Mouse (Mus musculus) heart, postnatal 10 days (tissue): Measurements from ENCODE around the gene Ect2l. TPM values are rescaled to one million over a fixed set of nuclear protein-coding genes. Genes with fewer than 3 reads are reported as not detected.
A peak's percentile ranks its signal among the peaks of the same experiment; 100 is the strongest.
"Not testable (repeated sequence)": the region's sequence is repeated elsewhere in the genome, so short reads cannot be mapped to it uniquely, and the experiment has no call there.

ENCODE experiments used
- DNase-seq, 2 experiments: peaks; one replicate each; pipeline ENCODE4 v3.0.0; 2021
- intact Hi-C: fragments of 180-260 bp; cut with DNase I; formaldehyde crosslinking; loops from one replicate; pipeline ENCODE4 v1.15.1; 2025
- total RNA-seq, 2 experiments: library from RNA; stranded (reverse); gene quantifications; 2 replicates each; pipeline ENCODE4 v1.2.3; 2021

Ect2l gene
- total RNA-seq, 2 experiments from 2014 or later: not detected

GRCm38 (mm10) chr10:18194156-18194555, 16.5 kb downstream of the Ect2l start:
- no peak for DNase-seq
- intact Hi-C loops: no loop called here

DNA sequence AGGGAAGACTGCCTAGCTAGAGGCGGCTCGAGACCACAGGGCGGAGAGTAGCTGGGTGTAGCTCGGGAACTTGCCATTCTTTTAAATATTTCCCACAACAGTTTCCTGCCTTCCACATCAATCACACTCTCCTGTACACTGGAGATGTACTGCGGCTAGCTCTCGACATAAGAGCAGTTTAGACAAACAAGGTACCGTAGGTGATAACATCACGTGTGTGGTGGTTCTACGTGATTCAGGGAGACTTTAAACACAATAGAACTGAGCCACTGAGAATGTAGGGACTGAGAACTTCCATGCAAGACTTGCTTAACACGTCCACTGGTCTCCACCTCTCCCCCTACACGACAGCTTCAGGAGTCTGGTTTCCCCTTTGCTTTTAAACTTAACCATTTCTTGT, 17.5 kb downstream of the Ect2l start:
- DNase-seq: no peak
- intact Hi-C loops: no loop called here

DNA sequence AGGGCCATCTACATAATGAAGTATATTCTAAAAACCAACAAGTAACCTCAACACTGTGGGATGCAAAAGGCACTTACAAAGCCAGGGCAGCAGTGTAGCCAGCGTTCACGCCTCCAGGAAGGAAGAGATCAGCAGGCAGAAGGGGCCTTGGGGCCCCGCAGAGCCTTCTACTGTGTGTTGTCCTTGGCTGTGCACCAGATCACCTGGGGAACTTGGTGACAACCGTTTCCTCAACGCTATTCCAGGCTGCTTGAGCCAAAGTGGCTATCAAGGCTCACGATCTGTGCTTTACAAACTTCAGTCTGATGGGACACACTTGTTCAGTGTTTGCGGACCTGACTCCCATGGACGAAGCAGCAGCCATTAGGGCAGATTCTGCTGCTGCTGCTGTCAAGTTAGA, 19.0 kb downstream of the Ect2l start:
- intact Hi-C loops: no loop called here
- no peak for DNase-seq

GRCm38 (mm10) chr10:18189498-18189897, 21.2 kb downstream of the Ect2l start:
- intact Hi-C loops: no loop called here

DNA sequence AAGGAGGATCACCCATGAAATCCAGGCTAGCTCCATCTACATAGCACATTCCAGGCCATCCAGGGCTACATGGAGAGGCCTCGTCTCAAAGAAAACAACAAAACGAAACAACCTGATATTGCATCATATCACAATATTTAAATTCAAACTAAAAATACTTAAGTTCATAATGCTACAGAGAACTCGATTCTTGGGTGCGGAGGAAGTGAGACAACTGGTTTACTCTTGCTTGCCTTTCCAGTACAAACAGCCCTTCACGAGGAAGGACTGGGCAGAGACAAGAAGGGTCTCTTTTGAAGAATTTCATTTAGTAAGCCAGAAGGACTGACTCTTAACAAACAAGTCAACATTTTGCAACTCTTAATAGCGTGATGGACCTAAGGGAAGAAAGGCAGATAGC, 22.1 kb downstream of the Ect2l start:
- no peak for DNase-seq
- intact Hi-C loops: no loop called here

More at GRCm38 (mm10) chr10:18189498-18189897, 21.2 kb downstream of the Ect2l start:
- no peak for DNase-seq

DNA sequence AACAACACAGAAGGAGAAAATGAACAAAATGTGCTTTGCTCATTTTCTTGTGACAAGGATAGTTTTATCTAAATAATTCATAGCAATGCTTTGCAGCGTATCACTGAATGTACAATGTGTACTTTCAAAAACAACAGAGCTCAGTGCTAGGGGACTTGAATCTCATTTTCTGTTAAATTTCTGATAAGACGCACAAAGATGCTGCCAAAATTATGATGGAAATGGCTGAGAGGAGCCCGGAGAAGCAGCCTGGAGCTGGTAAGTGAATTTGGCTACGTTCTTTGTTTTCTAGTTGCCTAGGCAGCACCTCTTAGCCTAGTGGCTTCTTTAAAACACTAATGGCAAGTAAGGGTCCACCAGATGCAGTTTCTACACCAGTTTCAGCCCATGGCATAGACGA, 28.4 kb downstream of the Ect2l start:
- DNase-seq: peak; percentile 10 to 15
- intact Hi-C loops: no loop called here

DNA sequence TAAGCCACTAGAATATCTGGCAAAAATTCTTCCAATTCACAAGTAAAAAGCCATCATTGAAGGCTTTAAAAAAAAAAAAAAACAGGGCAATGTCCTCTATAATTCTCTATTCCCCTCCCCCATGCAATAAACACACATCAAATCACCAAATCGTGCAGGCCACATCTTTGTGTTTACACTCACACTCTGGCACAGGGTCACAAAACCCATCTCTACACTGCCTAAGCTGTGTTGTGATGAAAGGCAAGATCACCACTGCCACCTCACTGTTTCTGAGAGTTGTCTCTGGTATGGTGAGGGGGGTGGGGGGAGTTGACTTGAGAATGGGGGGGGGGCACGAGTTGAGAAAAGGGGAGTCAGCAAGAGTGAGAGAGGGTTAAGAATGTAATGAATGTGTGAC, 33.4 kb downstream of the Ect2l start:
- DNase-seq: no peak
- intact Hi-C loops: loop anchor here (2.0 kb wide), 1 partner anchor 411 kb away; no protein-coding TSS in a partner anchor

DNA sequence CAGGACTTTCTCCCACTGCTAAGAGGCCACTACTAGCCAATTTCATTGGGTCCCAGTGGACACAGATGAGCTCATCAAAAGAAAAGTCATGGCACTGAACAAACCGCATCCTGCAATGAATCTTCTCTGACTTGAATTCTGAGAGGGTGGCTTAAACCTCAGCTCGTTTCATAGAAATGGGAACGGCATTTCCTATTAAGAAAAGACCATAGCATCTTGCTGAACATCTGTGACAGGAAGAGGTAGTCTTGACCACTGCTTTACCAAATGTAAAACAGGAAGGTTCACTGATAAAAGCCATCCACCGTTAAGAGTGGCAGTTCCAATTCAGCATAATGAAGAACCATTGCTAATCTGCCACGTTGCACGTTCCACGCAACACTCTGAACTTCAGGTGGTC, 34.0 kb downstream of the Ect2l start:
- intact Hi-C loops: loop anchor here (2.0 kb wide), 1 partner anchor 410 kb away; no protein-coding TSS in a partner anchor
- DNase-seq: no peak

- intact Hi-C loops: no loop called here
- DNase-seq: no peak
These were observed 35.6 kb downstream of the Ect2l start for GRCm38 (mm10) chr10:18175087-18175486.

DNA sequence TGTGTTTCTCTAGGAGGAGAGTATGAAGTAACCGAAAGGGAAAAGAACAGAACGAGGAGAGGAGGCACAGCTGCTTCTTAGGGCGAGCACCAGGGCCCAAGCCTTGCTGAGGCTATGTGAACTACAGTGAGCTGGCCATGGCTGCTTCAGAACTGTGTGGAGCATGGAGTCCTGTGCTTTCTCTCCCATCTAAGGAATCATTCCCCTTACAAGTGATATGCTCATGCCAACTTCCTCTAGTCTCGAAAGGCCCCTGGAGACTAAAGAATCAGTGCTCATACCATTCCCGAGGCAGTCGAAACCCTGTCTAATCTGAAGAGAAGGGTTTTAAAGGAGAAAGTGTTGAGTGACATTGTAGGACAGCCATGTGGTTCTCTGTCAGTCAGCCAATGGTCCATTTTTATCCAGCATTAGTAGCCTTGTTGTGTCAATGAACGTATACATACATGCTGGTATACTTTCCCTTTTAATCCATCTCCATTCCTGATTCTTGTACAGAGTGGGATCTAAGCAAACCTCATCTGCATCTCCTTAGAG, 48.2 kb downstream of the Ect2l start:
- intact Hi-C loops: no loop called here
- DNase-seq: peak in 1 of 2 experiments; percentile 27

GRCm38 (mm10) chr10:18147224-18147623, 63.5 kb downstream of the Ect2l start:
- intact Hi-C loops: no loop called here
- DNase-seq: no peak

- no peak for DNase-seq
- intact Hi-C loops: no loop called here
These were observed 68.5 kb downstream of the Ect2l start for GRCm38 (mm10) chr10:18142231-18142630.

DNA sequence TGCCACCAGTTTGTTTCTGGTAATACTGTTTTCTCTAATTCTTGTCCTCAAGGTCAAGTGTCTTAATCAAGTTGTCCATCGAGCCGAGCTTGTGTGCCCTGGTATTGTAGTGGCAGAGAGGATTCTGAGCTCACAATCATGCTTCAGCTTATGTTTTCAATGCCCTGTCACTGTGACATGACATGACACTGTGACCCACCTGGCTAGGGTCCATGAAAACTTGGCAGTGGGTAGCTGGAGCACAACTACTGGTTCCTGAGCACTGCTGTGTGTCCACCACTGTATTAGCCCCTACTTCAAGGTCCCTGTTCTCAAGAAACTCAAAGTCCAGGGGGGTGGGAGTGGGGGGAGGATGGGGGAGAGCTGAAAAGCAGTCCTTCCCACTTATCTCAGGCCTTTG, 69.3 kb downstream of the Ect2l start:
- peak; percentile 84 for DNase-seq
- intact Hi-C loops: no loop called here

DNA sequence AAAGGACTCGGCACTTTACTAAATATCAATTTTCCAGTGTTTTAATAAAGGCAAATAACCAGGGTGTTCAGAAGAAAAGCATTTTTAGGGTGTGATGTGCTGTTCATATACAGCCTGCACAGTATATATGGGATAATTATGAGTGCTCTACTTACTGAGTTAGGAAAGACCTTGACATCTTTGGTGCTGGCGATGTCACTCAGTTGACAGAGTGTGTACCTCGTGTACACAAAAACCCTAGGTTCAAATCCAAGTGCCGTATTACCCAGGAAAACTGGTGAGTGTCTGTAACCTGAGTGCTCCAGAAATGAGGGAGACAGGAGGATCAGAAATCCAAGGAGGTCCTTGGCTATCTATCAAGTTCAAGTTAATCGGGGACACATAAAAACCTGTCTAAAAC, 71.1 kb downstream of the Ect2l start:
- DNase-seq: no peak
- intact Hi-C loops: no loop called here

GRCm38 (mm10) chr10:18138853-18139503, 71.7 kb downstream of the Ect2l start:
- DNase-seq, intact Hi-C loops: not testable (repeated sequence)

GRCm38 (mm10) chr10:18131666-18132650, 78.7 kb downstream of the Ect2l start:
- no peak for DNase-seq
- intact Hi-C loops: no loop called here

GRCm38 (mm10) chr10:18130276-18130675, 80.4 kb downstream of the Ect2l start:
- intact Hi-C loops: no loop called here
- DNase-seq: no peak

DNA sequence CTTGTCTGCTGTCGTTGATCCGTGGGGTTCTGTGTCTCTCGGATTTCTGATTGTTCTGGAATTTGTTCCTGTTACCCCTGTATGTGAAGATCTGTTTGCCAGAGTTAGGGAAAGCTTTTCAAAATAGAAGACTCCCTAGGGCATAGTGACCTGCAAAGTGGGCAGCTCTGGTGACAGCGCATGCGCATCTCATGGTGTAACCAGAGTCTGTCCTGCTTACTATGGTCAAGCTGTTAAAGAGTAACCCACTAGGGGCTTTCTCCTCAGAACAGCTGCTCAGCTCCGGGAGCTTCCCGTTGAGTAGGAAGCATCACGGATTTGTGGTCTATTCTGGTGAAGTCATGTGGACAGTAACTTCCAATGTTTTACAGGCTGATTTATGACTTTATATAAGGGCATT, 92.4 kb downstream of the Ect2l start:
- intact Hi-C loops: no loop called here
- DNase-seq: no peak

DNA sequence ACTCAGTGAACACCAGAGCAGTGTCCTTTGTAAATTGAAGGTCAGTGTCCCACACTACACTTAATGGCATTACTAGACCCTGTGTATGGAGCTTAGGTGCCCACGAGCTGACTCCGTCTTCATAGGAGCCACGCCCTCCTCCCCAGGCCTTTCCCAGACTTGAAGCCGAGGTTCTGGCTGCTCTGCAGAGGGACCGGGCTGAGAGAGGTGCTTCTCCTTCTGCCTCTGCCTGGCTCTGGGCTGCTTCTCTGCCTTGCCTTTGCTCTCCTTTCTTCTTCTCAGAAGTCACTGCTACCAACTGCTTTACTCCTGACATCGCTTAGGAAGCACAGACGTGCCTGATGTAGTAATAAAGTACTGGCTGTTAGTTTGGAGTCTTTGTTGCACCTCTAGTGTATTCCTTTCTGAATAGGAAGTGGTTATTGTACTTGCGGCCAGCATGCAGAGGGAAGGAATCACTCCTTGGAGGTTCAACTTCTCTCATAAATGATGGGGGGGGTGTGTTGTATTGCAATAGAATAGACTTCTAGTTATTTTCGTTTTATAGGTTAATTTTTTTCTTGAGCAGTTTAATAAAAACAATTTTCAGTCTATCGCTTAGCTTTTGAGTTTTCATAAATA, 97.1 kb downstream of the Ect2l start:
- intact Hi-C loops: no loop called here
- DNase-seq: no peak

- intact Hi-C loops: no loop called here
- no peak for DNase-seq
These were observed 99.8 kb downstream of the Ect2l start for GRCm38 (mm10) chr10:18110940-18111339.

DNA sequence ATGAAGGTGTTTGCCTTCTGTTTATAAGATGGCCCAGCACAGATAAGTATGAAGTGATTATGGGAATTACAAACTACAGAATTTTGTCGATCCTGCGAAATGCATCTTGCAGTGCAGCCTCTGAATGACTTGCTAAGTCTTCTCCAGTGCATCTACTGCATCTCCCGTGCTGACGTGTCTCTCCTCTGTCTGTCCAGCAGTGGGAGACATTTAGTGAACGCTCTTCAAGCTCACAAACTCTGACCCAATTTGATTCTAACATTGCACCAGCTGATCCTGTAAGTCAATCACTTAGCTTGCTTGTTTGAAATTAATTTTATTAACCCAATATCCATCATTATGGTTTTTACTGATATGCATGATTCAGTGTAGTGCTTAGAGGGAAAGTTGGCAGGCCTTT, 103.2 kb downstream of the Ect2l start:
- DNase-seq: peak; percentile 7 to 42

More for the DNA sequence above, 103.2 kb downstream of the Ect2l start:
- intact Hi-C loops: loop anchor here (2.0 to 10.0 kb wide), 2 partner anchors 89 to 373 kb away; no protein-coding TSS in a partner anchor
